Mouse (Mus musculus): ENCODE measurements around the gene H2-Q10.

DNA sequence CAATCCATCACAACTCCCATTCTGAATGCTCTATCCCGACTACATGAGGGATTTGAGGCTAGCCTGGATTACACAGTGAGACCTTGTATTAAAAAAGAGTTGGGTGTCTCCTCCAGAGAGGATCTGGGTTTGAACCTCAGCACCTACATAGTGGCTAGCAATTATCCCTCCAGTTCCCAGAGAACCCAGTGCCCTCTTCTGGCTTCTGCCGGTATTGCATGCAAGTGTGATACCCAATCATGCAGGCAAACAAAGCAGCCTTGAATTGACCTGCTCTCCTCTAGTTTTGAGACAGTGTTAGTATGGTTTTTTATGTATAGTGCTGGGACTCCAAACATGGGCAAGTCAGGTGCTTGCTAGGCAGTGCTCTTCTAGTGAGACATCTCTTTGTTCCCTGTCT lies 44.0 kb downstream of the H2-Q10 start:
- TF ChIP-seq POLR2A (IDR thresholded peaks at IDR 0.05; ENCODE audit: borderline replicate concordance, low read depth, low read length) (no peak), CTCF (IDR thresholded peaks at IDR 0.05; ENCODE audit: low read depth, low read length) (no peak; the same call in 1 of the 2 replicates)

Data from bone marrow macrophage, adult 2 months (primary cell).